Mouse (Mus musculus) kidney, adult 2 months (tissue): ENCODE measurements around the gene Chfr.

ENCODE experiments used
- CTCF ChIP-seq: fragments of 200-500 bp; conservative IDR thresholded peaks from 2 replicates; pipeline ENCODE4 v1.5.1; 2011; ENCODE audit warnings: low read depth, mild to moderate bottlenecking, control low read depth, low read length, moderate library complexity, mixed read lengths; ENCODE audit not compliant: insufficient read depth, insufficient read length
- POLR2A ChIP-seq: fragments of 200-500 bp; IDR thresholded peaks from one replicate; pipeline ENCODE4 v1.6.1; 2011; ENCODE audit warnings: low read depth, low read length, control low read depth

- no peak for TF ChIP-seq POLR2A
- TF ChIP-seq CTCF = 0 out of 2 replicates have a peak, but pooled peaks have one; percentile 8
These were observed 25.6 kb upstream of the Chfr start, which contains the start of gene Zfp605 for GRCm38 (mm10) chr5:110109991-110110441.
